ENCODE assay signal across 18 mouse cellular contexts in genomic region chr5:149429541-149429940, GRCm38 (mm10). TPM values are rescaled to one million over a fixed set of nuclear protein-coding genes. Genes with fewer than 3 reads are reported as not detected.
DNase-seq lines count a peak whose midpoint lies in the region; ATAC-seq and TF ChIP-seq lines count a peak whose summit lies in the region.
"Had no signal": no experiment of that assay in that cellular context is flagged by ENCODE, and none has a peak within 500 bp of the region (broad histone marks: within the 10 kb centered on the region; RNA-seq: fewer than 3 reads in every experiment).

No protein-coding gene starts in this region.

- peaks cover 26% of the 10 kb centered on the region for H3K4me1 ChIP-seq in midbrain, embryonic 10.5 days
- H3K4me1 ChIP-seq in midbrain, embryonic 15.5 days: peaks cover 16% of the 10 kb centered on the region
- peaks cover 29% of the 10 kb centered on the region for H3K4me1 ChIP-seq in embryonic facial prominence, embryonic 10.5 days
- H3K4me1 ChIP-seq in forebrain, embryonic 12.5 days: peaks cover 19% of the 10 kb centered on the region
- peaks cover 27% of the 10 kb centered on the region for H3K4me1 ChIP-seq in limb, embryonic 12.5 days (replicated peaks)
- H3K4me1 ChIP-seq in liver, postnatal 0 days (ENCODE audit: insufficient read depth): peaks cover 7% of the 10 kb centered on the region; the same call in 1 of the 2 replicates

- peak overlapping the region; percentile 89 for H3K27ac ChIP-seq in midbrain, embryonic 10.5 days (replicated peaks)
- H3K27ac ChIP-seq in midbrain, embryonic 15.5 days: no peak overlapping the region
- H3K27ac ChIP-seq in embryonic facial prominence, embryonic 10.5 days (replicated peaks): peak overlapping the region; percentile 88
- peak overlapping the region; percentile 85 for H3K27ac ChIP-seq in forebrain, embryonic 12.5 days
- H3K27ac ChIP-seq in limb, embryonic 12.5 days: peak overlapping the region; percentile 86; the same call in 1 of the 2 replicates
- H3K27ac ChIP-seq in gastrocnemius, adult 2 months: no peak overlapping the region
- H3K27ac ChIP-seq in liver, postnatal 0 days (ENCODE audit: low read depth): no peak overlapping the region

- TF ChIP-seq CTCF in gastrocnemius, adult 2 months (IDR thresholded peaks at IDR 0.05): no peak
- no peak for TF ChIP-seq CTCF in liver, postnatal 0 days (IDR thresholded peaks at IDR 0.05; ENCODE audit: low read depth)

- H3K36me3 ChIP-seq in midbrain, embryonic 10.5 days: no peaks in the 10 kb centered on the region
- H3K36me3 ChIP-seq in midbrain, embryonic 15.5 days (replicated peaks): no peaks in the 10 kb centered on the region
- H3K36me3 ChIP-seq in embryonic facial prominence, embryonic 10.5 days (replicated peaks): no peaks in the 10 kb centered on the region
- H3K36me3 ChIP-seq in forebrain, embryonic 12.5 days (replicated peaks): no peaks in the 10 kb centered on the region
- no peaks in the 10 kb centered on the region for H3K36me3 ChIP-seq in limb, embryonic 12.5 days
- H3K36me3 ChIP-seq in liver, postnatal 0 days (replicated peaks; ENCODE audit: insufficient read depth, low read length): no peaks in the 10 kb centered on the region
- H3K36me3 ChIP-seq: embryonic facial prominence, embryonic 15.5 days; heart, embryonic 13.5 days; limb, embryonic 15.5 days had no signal

- H3K27me3 ChIP-seq in midbrain, embryonic 10.5 days (ENCODE audit: low read depth, poor library complexity, severe bottlenecking): no peaks in the 10 kb centered on the region
- H3K27me3 ChIP-seq in midbrain, embryonic 15.5 days (replicated peaks): no peaks in the 10 kb centered on the region
- H3K27me3 ChIP-seq in embryonic facial prominence, embryonic 10.5 days (replicated peaks; ENCODE audit: low read depth, poor library complexity, severe bottlenecking): no peaks in the 10 kb centered on the region
- no peaks in the 10 kb centered on the region for H3K27me3 ChIP-seq in forebrain, embryonic 12.5 days
- no peaks in the 10 kb centered on the region for H3K27me3 ChIP-seq in limb, embryonic 12.5 days
- H3K27me3 ChIP-seq in liver, postnatal 0 days (ENCODE audit: insufficient read depth, low read length): no peaks in the 10 kb centered on the region
- H3K27me3 ChIP-seq: embryonic facial prominence, embryonic 15.5 days; heart, embryonic 13.5 days; limb, embryonic 15.5 days had no signal

- intact Hi-C loops in gastrocnemius, adult 2 months (cut with DNase I): no loop called here

- no peak for DNase-seq in midbrain, embryonic 10.5 days (ENCODE audit: low spot score)
- DNase-seq in embryonic facial prominence, embryonic 10.5 days (ENCODE audit: low spot score): no peak
- DNase-seq in gastrocnemius, adult 2 months: no peak
- no peak for DNase-seq in liver, postnatal 0 days
- DNase-seq: right cerebral cortex, postnatal 14 days had no signal

- TF ChIP-seq EP300 in liver, postnatal 0 days (IDR thresholded peaks at IDR 0.05; ENCODE audit: low read depth): no peak

- no peak overlapping the region for H3K4me3 ChIP-seq in midbrain, embryonic 10.5 days
- no peak overlapping the region for H3K4me3 ChIP-seq in midbrain, embryonic 15.5 days
- H3K4me3 ChIP-seq in embryonic facial prominence, embryonic 10.5 days: no peak overlapping the region
- H3K4me3 ChIP-seq in forebrain, embryonic 12.5 days (replicated peaks): no peak overlapping the region
- no peak overlapping the region for H3K4me3 ChIP-seq in limb, embryonic 12.5 days (replicated peaks)
- no peak overlapping the region for H3K4me3 ChIP-seq in gastrocnemius, adult 2 months
- no peak overlapping the region for H3K4me3 ChIP-seq in liver, postnatal 0 days (ENCODE audit: low read depth, low read length)
- H3K4me3 ChIP-seq: embryonic facial prominence, embryonic 15.5 days; heart, embryonic 13.5 days; limb, embryonic 15.5 days; myocyte had no signal

- no peak overlapping the region for H3K9ac ChIP-seq in midbrain, embryonic 15.5 days
- H3K9ac ChIP-seq in forebrain, embryonic 12.5 days: no peak overlapping the region
- no peak overlapping the region for H3K9ac ChIP-seq in limb, embryonic 12.5 days (replicated peaks)
- H3K9ac ChIP-seq in liver, postnatal 0 days (replicated peaks): no peak overlapping the region
- H3K9ac ChIP-seq: embryonic facial prominence, embryonic 15.5 days; heart, embryonic 13.5 days; limb, embryonic 15.5 days had no signal

- H3K4me2 ChIP-seq in midbrain, embryonic 15.5 days: no peak overlapping the region
- no peak overlapping the region for H3K4me2 ChIP-seq in forebrain, embryonic 12.5 days
- no peak overlapping the region for H3K4me2 ChIP-seq in limb, embryonic 12.5 days
- H3K4me2 ChIP-seq in liver, postnatal 0 days (ENCODE audit: low read depth, low read length): no peak overlapping the region
- H3K4me2 ChIP-seq: embryonic facial prominence, embryonic 15.5 days; heart, embryonic 13.5 days; limb, embryonic 15.5 days had no signal

- no peak for ATAC-seq in midbrain, embryonic 15.5 days (replicated peaks)
- ATAC-seq in forebrain, embryonic 12.5 days (ENCODE audit: low FRiP score): no peak
- ATAC-seq in limb, embryonic 12.5 days (ENCODE audit: insufficient number of reproducible peaks, insufficient read depth, low FRiP score, low TSS enrichment, low read depth): no peak
- no peak for ATAC-seq in liver, postnatal 0 days

- H3K9me3 ChIP-seq in midbrain, embryonic 10.5 days (replicated peaks): no peaks in the 10 kb centered on the region
- H3K9me3 ChIP-seq in midbrain, embryonic 15.5 days: no peaks in the 10 kb centered on the region
- no peaks in the 10 kb centered on the region for H3K9me3 ChIP-seq in embryonic facial prominence, embryonic 10.5 days
- no peaks in the 10 kb centered on the region for H3K9me3 ChIP-seq in forebrain, embryonic 12.5 days
- no peaks in the 10 kb centered on the region for H3K9me3 ChIP-seq in limb, embryonic 12.5 days
- H3K9me3 ChIP-seq in liver, postnatal 0 days (ENCODE audit: low read length): no peaks in the 10 kb centered on the region
- H3K9me3 ChIP-seq: embryonic facial prominence, embryonic 15.5 days; heart, embryonic 13.5 days; limb, embryonic 15.5 days had no signal

- 85% methylated on average over 4 of the region's 4 CpGs for WGBS in midbrain, embryonic 10.5 days
- 80% methylated on average over 4 of the region's 4 CpGs for WGBS in midbrain, embryonic 15.5 days
- WGBS in embryonic facial prominence, embryonic 10.5 days: 85% methylated on average over 4 of the region's 4 CpGs
- WGBS in forebrain, embryonic 12.5 days: 85% methylated on average over 4 of the region's 4 CpGs
- 89% methylated on average over 4 of the region's 4 CpGs for WGBS in limb, embryonic 12.5 days
- WGBS in liver, postnatal 0 days (ENCODE audit: insufficient replicate concordance): 61% methylated on average over 4 of the region's 4 CpGs

RNA-seq across cellular contexts. Expression of gene Tex26, which starts 9.9 kb away (rescaled TPM):
- 1.0 and 1.3 TPM in 2 replicates for polyA plus RNA-seq in midbrain, embryonic 10.5 days (2016; fragmentation: Nextera tagmentation; extraction: Ambion mirVana)
- 0.92 and 1.1 TPM in 2 replicates for polyA plus RNA-seq in midbrain, embryonic 15.5 days (2015; fragmentation: Nextera tagmentation; extraction: Ambion mirVana)
- 0.62 and 1.1 TPM in 2 replicates for polyA plus RNA-seq in embryonic facial prominence, embryonic 10.5 days (2016; fragmentation: Nextera tagmentation; extraction: Ambion mirVana)
- polyA plus RNA-seq in forebrain, embryonic 12.5 days (2016; fragmentation: Nextera tagmentation; extraction: Ambion mirVana): 2.0 and 2.9 TPM in 2 replicates
- 0.14 and 0.38 TPM in 2 replicates for polyA plus RNA-seq in limb, embryonic 12.5 days (2016; fragmentation: Nextera tagmentation; extraction: Ambion mirVana)
- not detected for total RNA-seq in gastrocnemius, adult 2 months (2021)
- not detected in 2 replicates for polyA plus RNA-seq in liver, postnatal 0 days (2015; fragmentation: Nextera tagmentation; extraction: Ambion mirVana)
- total RNA-seq: gastrocnemius, adult 18-20 months; heart, postnatal 36 days; megakaryocyte-erythroid progenitor cell, adult 5-6 weeks had no signal
- polyA plus RNA-seq: adrenal gland, adult 2 months; gonadal fat pad, adult 2 months; large intestine, adult 2 months had no signal

RNA-seq across cellular contexts. Expression of gene Medag, which starts 18.0 kb away (rescaled TPM):
- polyA plus RNA-seq in midbrain, embryonic 10.5 days (2016; fragmentation: Nextera tagmentation; extraction: Ambion mirVana): 0.32 and 0.57 TPM in 2 replicates
- polyA plus RNA-seq in midbrain, embryonic 15.5 days (2015; fragmentation: Nextera tagmentation; extraction: Ambion mirVana): 2.6 and 2.7 TPM in 2 replicates
- 0.17 and 0.38 TPM in 2 replicates for polyA plus RNA-seq in embryonic facial prominence, embryonic 10.5 days (2016; fragmentation: Nextera tagmentation; extraction: Ambion mirVana)
- 1.2 and 1.3 TPM in 2 replicates for polyA plus RNA-seq in forebrain, embryonic 12.5 days (2016; fragmentation: Nextera tagmentation; extraction: Ambion mirVana)
- 0.44 and 0.47 TPM in 2 replicates for polyA plus RNA-seq in limb, embryonic 12.5 days (2016; fragmentation: Nextera tagmentation; extraction: Ambion mirVana)
- total RNA-seq in gastrocnemius, adult 2 months (2021): 10 to 100 TPM; 12.6 to 15.1 TPM
- 0.11 and 0.21 TPM in 2 replicates for polyA plus RNA-seq in liver, postnatal 0 days (2015; fragmentation: Nextera tagmentation; extraction: Ambion mirVana)
- total RNA-seq: megakaryocyte-erythroid progenitor cell, adult 5-6 weeks had no signal

Comparison
In these comparisons a context has a peak if more than half of its experiments do, and no peak if none do; other contexts are left out.
1. H3K27ac ChIP-seq: peak in midbrain, embryonic 10.5 days (single experiment), embryonic facial prominence, embryonic 10.5 days (single experiment), forebrain, embryonic 12.5 days (single experiment) and limb, embryonic 12.5 days (single experiment); none in midbrain, embryonic 15.5 days (single experiment), gastrocnemius, adult 2 months (single experiment) and liver, postnatal 0 days (single experiment).